Comparison of ENCODE assay signal across 21 mouse cellular contexts in genomic region chr2:165948007-165948406, GRCm38 (mm10). TPM values are rescaled to one million over a fixed set of nuclear protein-coding genes. Genes with fewer than 3 reads are reported as not detected.
DNase-seq lines count a peak whose midpoint lies in the region; ATAC-seq and TF ChIP-seq lines count a peak whose summit lies in the region.
"Had no signal": no experiment of that assay in that cellular context is flagged by ENCODE, and none has a peak within 500 bp of the region (broad histone marks: within the 10 kb centered on the region; RNA-seq: fewer than 3 reads in every experiment).

No protein-coding gene starts in this region.

- H3K9me3 ChIP-seq in heart, embryonic 13.5 days: 0 out of 2 replicates have a peak, but pooled peaks cover 4% of the 10 kb centered on the region
- no peaks in the 10 kb centered on the region for H3K9me3 ChIP-seq in liver, postnatal 0 days (ENCODE audit: low read length)
- H3K9me3 ChIP-seq: embryonic facial prominence, embryonic 15.5 days; forebrain, embryonic 13.5 days; neural tube, embryonic 12.5 days had no signal

- no peak overlapping the region for H3K4me3 ChIP-seq in heart, embryonic 13.5 days
- no peak overlapping the region for H3K4me3 ChIP-seq in liver, postnatal 0 days (ENCODE audit: low read depth, low read length)
- H3K4me3 ChIP-seq: embryonic facial prominence, embryonic 15.5 days; forebrain, embryonic 13.5 days; neural tube, embryonic 12.5 days had no signal

- 63% methylated on average over 1 of the region's 1 CpGs for WGBS in heart, embryonic 13.5 days
- WGBS in liver, postnatal 0 days (ENCODE audit: insufficient replicate concordance): 40% methylated on average over 1 of the region's 1 CpGs

- H3K9ac ChIP-seq in heart, embryonic 13.5 days: no peak overlapping the region
- no peak overlapping the region for H3K9ac ChIP-seq in liver, postnatal 0 days (replicated peaks)
- H3K9ac ChIP-seq: embryonic facial prominence, embryonic 15.5 days; forebrain, embryonic 13.5 days; liver, embryonic 14.5 days; neural tube, embryonic 12.5 days had no signal

- 0 out of 2 replicates have a peak overlapping the region, but pooled peaks have one; percentile 6 for H3K27ac ChIP-seq in heart, embryonic 13.5 days (replicated peaks)
- peak overlapping the region; percentile 82 for H3K27ac ChIP-seq in liver, postnatal 0 days (ENCODE audit: low read depth)
- H3K27ac ChIP-seq: embryonic facial prominence, embryonic 15.5 days; forebrain, embryonic 13.5 days; liver, embryonic 14.5 days; neural tube, embryonic 12.5 days had no signal

- TF ChIP-seq EP300 in liver, postnatal 0 days (IDR thresholded peaks at IDR 0.05; ENCODE audit: low read depth): no peak

- TF ChIP-seq CTCF in liver, postnatal 0 days (IDR thresholded peaks at IDR 0.05; ENCODE audit: low read depth): no peak

- no peak for DNase-seq in heart, adult 8-10 months (ENCODE audit: low spot score)
- DNase-seq in thymus, postnatal 0 days (ENCODE audit: low spot score): peak; percentile 28
- no peak for DNase-seq in thymus, postnatal 25 days
- no peak for DNase-seq in liver, postnatal 0 days
- no peak for DNase-seq in urinary bladder, postnatal 36 days (ENCODE audit: low spot score in 2 of 2)
- DNase-seq in thymus, postnatal 36 days: no peak
- DNase-seq in adrenal gland, adult 18-20 months (ENCODE audit: low spot score in 2 of 2): no peak
- DNase-seq: adrenal gland, adult 2 months; cerebellum, adult 9-10 months; heart, adult 18-20 months; heart, postnatal 14 days; kidney, adult 18-20 months; kidney, postnatal 25 days; lung, postnatal 36 days; thymus, postnatal 14 days had no signal

- peaks cover 22% of the 10 kb centered on the region for H3K4me1 ChIP-seq in heart, embryonic 13.5 days
- peaks cover 12% of the 10 kb centered on the region for H3K4me1 ChIP-seq in liver, postnatal 0 days (ENCODE audit: insufficient read depth)
- H3K4me1 ChIP-seq: embryonic facial prominence, embryonic 15.5 days; forebrain, embryonic 13.5 days; neural tube, embryonic 12.5 days had no signal

- H3K4me2 ChIP-seq in heart, embryonic 13.5 days: no peak overlapping the region
- no peak overlapping the region for H3K4me2 ChIP-seq in liver, postnatal 0 days (ENCODE audit: low read depth, low read length)
- H3K4me2 ChIP-seq: embryonic facial prominence, embryonic 15.5 days; forebrain, embryonic 13.5 days; neural tube, embryonic 12.5 days had no signal

- H3K27me3 ChIP-seq in heart, embryonic 13.5 days (replicated peaks): no peaks in the 10 kb centered on the region
- H3K27me3 ChIP-seq in liver, postnatal 0 days (ENCODE audit: insufficient read depth, low read length): no peaks in the 10 kb centered on the region
- H3K27me3 ChIP-seq: embryonic facial prominence, embryonic 15.5 days; forebrain, embryonic 13.5 days; neural tube, embryonic 12.5 days had no signal

- no peaks in the 10 kb centered on the region for H3K36me3 ChIP-seq in heart, embryonic 13.5 days
- no peaks in the 10 kb centered on the region for H3K36me3 ChIP-seq in liver, postnatal 0 days (replicated peaks; ENCODE audit: insufficient read depth, low read length)
- H3K36me3 ChIP-seq: embryonic facial prominence, embryonic 15.5 days; neural tube, embryonic 12.5 days had no signal

- no peak for ATAC-seq in heart, embryonic 13.5 days (ENCODE audit: extremely low read depth, insufficient number of reproducible peaks, low FRiP score, low TSS enrichment)
- ATAC-seq in liver, postnatal 0 days: no peak; the same call in 1 of the 2 replicates
- ATAC-seq: forebrain, embryonic 13.5 days; hindbrain, embryonic 16.5 days had no signal

RNA-seq across cellular contexts. Expression of gene Ncoa3, which starts 44.4 kb away (rescaled TPM):
- polyA plus RNA-seq in heart, embryonic 13.5 days (2015; fragmentation: Nextera tagmentation; extraction: Ambion mirVana): 10.5 and 11.2 TPM in 2 replicates
- total RNA-seq in heart, adult 8-10 months (2022): 10 to 100 TPM; 24.3 to 30.2 (median 28.7) TPM
- 18.2 and 20.4 TPM in 2 replicates for polyA plus RNA-seq in thymus, postnatal 0 days (2015; fragmentation: Nextera tagmentation; extraction: Ambion mirVana)
- polyA plus RNA-seq in liver, postnatal 0 days (2015; fragmentation: Nextera tagmentation; extraction: Ambion mirVana): 3.3 and 3.9 TPM in 2 replicates
- total RNA-seq in adrenal gland, adult 18-20 months (2021): 10 to 100 TPM; 32.1 to 35.9 TPM

RNA-seq across cellular contexts. Expression of gene Zmynd8, which starts 49.2 kb away (rescaled TPM):
- 41.5 and 42.4 TPM in 2 replicates for polyA plus RNA-seq in heart, embryonic 13.5 days (2015; fragmentation: Nextera tagmentation; extraction: Ambion mirVana)
- total RNA-seq in heart, adult 8-10 months (2022): 10 to 100 TPM; 35.5 to 60.5 (median 45.4) TPM
- polyA plus RNA-seq in thymus, postnatal 0 days (2015; fragmentation: Nextera tagmentation; extraction: Ambion mirVana): 38.8 and 46.7 TPM in 2 replicates
- polyA plus RNA-seq in liver, postnatal 0 days (2015; fragmentation: Nextera tagmentation; extraction: Ambion mirVana): 16.9 and 21.9 TPM in 2 replicates
- 10 to 100 TPM; 45.8 to 48.8 TPM for total RNA-seq in adrenal gland, adult 18-20 months (2021)
